Mouse (Mus musculus) urinary bladder, adult 2 months (tissue): ENCODE data around the gene Sept3. TPM values are rescaled to one million over a fixed set of nuclear protein-coding genes. Genes with fewer than 3 reads are reported as not detected.
"Not testable (repeated sequence)": the region's sequence is repeated elsewhere in the genome, so short reads cannot be mapped to it uniquely, and the experiment has no call there.

ENCODE experiments used
- DNase-seq: peaks from one replicate; pipeline ENCODE4 v3.0.0; 2022; ENCODE audit warnings: low spot score
- polyA plus RNA-seq: library from polyadenylated mRNA; depleted of rRNA; stranded (reverse); fragments of >200 nt; gene quantifications from 2 replicates; pipeline ENCODE4 v1.2.3, GENCODE M21; 2012; rRNA removed

Gene Sept3
- polyA plus RNA-seq = 1.0 and 1.2 TPM in 2 replicates

DNA sequence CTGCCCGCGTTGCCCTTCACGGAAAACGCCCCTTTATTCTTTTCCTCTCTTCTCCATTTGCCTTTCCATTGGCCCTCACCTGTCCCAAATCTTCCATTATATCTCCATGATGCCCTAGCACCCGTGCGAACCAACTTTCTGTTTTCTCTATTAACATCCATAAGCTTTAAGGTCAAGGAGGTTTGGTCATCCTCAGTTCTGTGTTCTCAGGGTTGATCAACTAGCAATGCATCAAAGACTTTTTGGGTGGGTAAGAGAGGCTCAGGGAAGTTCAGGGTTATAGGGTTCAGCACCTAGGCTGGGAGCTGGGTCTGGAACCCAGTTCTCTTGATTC is at the start of gene Sept3:
Gene Sept3, plus strand, starts transcription at position 301 of the 334 bp plus-strand sequence.
- DNase-seq = no peak

GRCm38 (mm10) chr15:82225769-82226168 is 48.9 kb upstream of the Sept3 start:
- no peak for DNase-seq

DNA sequence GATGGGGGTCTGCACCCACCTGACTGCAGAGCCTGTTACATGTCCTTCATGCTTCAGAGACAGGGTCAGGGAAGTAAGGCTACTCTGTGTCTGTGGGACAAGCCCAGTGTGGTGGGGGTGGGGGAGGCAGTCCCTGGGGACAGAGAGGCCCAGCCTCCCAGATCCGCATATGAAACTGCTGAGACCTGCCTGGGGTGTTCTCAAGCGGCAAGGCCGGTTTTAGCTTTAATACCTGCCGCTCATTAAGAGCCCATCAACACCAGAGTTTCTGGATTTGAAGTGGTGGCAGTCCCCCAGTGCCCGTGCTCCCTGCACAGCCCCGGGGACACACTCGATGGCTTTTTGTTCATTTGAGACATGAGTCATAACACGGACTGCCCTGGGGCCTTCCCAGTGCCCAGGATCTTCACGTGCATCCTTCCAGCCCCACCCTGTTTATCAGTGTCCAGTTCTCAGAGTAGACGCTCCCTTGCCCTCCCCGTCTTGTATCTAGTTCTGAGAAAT is 45.1 kb upstream of the Sept3 start:
- DNase-seq = no peak

- no peak for DNase-seq
Measured at GRCm38 (mm10) chr15:82230098-82230611, 44.5 kb upstream of the Sept3 start.

GRCm38 (mm10) chr15:82231100-82231499 is 43.6 kb upstream of the Sept3 start:
- DNase-seq = no peak

DNA sequence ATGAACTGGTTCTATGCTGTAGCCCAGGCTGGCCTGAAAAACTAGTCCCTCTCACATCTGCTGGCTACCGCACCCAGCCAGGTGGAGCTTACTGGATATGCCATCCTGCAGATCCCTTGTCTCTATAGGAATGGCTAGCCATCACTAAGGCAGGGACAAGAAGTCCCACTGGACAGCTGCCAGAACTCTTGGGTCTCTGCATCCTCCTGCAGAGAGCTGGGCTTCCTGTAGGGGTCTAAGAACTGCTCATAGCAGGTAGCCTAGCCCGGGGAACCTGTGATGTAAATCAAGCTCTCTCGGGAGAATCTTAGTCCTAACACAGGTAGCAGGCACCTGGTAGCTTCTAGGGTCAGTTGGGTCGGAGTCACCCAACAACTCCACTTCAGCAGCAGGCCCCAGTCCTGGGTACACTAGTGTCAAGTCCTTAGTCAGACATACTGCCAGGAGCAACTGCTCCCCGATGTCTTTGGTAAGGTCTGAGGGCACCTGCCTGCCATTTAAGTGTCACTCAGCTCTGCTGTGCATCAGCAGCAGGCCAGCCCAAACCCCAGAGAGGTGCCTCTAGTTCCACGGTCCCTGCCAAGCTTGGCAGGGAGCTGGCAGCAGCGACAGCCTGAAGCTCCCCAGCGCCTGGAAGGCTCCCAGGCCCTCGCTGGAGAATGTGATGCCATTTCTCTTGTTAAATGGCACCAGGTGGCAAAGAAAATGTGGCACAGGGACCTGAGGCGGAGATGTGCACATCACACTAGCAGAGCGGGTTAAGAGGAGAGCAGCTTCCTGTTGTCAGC is 42.9 kb upstream of the Sept3 start:
- DNase-seq = no peak

- no peak for DNase-seq
Measured at GRCm38 (mm10) chr15:82232651-82233050, 42.0 kb upstream of the Sept3 start.

DNA sequence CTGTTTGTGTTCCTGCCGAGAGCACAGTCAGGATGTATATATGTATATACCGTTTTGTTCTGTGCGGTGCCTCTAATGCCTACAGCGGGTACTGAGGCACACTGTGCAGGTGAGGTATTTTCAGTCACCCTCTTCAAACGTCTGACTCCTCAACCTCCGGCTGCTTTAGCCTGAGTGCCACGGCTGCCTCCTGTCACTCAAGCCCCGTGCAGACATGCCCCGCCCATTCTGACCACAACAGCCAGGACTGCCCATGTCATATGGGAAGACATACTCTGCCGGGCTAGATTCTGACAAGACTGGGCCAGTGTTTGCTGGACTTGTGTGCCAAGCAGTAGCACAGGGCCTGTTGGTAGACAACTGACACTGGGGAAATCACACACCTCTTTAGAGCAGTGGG is 39.0 kb upstream of the Sept3 start:
- no peak for DNase-seq

GRCm38 (mm10) chr15:82236565-82236964 is 38.1 kb upstream of the Sept3 start:
- peak; percentile 74 for DNase-seq

DNA sequence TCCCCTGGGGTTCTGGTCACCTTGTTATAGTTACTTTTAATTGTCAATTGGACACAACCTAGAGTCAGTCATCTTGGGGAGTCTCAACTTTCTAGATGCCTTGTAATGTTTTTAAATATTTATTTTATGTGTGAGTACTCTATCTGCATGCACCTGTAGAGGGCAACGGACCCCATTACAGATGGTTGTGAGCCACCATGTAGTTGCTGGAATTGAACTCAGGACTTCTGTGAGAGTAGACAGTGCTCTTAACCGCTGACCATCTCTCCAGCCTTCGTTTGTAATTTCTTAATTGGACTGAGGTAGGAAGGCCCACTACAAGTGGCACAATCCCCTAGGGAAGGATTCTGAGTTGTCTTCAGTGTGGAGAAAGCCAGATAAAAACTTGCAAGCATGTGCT is 31.4 kb upstream of the Sept3 start:
- DNase-seq = no peak

DNA sequence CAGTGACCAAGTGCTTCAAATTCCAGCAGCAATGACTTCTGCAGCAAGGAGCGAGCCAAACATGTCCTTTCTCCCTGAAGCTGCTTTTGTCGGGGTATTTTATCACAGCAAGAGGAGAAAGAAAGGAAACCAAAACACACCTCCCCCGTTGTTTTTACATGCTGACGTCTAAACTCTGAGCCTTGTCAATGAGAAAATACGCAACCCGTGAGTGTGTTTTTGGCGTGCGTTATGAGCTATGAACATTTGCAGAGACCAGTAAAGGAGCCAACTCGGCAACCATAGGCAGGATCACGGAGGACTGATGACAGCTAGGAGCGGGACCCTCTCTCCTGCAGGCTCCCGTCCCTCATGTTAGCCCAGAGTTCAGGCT is 31.0 kb upstream of the Sept3 start:
- DNase-seq = no peak

DNA sequence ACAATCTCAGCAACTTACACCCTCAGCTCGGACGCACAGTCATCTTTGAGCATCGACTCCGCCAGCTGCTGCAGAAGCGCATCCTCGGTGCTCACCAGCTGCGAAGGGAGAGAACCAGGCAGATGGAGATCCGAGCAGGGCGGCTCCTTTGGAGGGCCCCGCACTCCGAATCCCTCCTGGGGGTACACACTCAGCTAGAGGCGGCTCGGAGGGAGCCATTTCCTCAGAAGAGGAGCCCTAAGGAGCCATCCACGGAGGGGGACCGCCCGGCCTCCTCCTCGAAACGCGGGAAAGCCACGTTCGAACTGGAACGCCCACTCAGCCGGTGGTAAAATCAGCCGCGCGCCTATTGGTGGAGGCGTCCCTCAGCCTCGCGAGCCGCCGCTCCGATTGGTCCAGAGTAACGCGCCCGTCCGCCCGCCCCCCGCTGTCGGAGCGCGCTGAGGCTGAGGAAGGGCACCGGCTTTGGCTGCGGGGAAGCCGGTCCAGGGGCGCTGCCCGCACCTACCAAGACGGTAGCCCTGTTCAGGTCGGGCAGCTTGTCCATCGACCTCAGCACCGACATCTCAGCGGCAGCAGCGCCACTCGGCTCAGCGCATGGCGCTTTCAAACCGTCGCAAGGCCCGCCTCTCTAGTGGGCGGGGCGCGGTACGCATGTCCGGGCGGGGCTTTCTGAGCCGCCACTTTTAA is 30.4 kb upstream of the Sept3 start, which contains the start of gene Cenpm:
Gene Cenpm, minus strand, starts transcription at position 634 of the 690 bp plus-strand sequence.
- DNase-seq = peak; percentile 88

GRCm38 (mm10) chr15:82244805-82245161 is 29.9 kb upstream of the Sept3 start:
- not testable (repeated sequence) for DNase-seq

DNA sequence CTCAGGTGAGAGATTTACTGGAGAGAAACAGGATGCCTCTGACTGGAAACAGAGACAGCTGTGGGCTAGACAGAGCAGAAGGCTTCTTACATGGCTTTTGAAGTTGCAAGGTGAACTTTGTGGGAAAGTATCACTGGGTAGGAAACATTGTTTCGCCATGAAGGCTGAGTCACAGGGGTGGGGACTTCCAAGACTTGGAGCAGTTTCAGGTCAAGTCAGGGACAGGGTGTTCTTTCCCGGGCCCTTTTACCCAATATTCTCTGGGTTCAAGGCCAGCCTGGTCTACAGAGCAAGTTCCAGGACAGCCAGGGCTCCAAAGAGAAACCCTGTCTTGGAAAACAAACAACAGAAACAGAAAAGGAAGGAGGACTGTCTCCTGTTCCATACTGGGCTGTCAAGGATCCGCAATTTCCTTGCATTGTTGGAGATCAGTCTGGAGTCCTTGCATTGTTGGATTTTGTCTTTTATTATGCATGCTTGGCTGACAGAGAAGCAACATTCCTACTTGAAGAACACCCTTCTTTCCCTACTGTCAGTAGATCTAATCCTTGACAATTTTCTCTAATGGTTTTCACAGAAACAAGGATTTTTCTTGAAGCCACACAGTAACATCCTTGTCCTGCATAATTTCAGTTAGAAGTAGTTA is 27.4 kb upstream of the Sept3 start:
- DNase-seq = no peak

DNA sequence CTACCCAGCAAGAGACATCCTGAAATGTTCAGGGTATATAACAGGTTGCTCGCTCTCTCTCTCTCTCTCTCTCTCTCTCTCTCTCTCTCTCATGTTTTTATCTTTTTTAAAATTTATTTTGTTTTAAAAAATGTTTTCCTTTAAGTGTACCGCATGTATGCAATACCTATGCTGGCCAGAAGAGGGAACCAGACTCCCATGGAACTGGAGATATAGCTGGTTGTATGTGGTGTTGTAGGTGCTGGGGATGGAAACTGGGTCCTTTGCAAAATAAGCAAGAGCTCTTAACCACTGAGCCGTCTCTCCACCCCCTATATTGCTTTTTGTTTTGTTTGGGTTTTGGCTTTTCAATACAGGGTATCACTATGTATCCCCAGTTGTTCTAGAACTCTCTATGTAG is 23.1 kb upstream of the Sept3 start:
- DNase-seq = no peak

- DNase-seq = no peak
Measured at GRCm38 (mm10) chr15:82252097-82252496, 22.6 kb upstream of the Sept3 start, which contains the start of gene 1500009C09Rik. TSS of gene 1500009C09Rik (plus strand) at chr15:82252397.

GRCm38 (mm10) chr15:82255248-82255647 is 19.4 kb upstream of the Sept3 start:
- DNase-seq = no peak

GRCm38 (mm10) chr15:82255944-82256383 is 18.7 kb upstream of the Sept3 start:
- no peak for DNase-seq

GRCm38 (mm10) chr15:82259510-82259909 is 15.2 kb upstream of the Sept3 start:
- no peak for DNase-seq

DNA sequence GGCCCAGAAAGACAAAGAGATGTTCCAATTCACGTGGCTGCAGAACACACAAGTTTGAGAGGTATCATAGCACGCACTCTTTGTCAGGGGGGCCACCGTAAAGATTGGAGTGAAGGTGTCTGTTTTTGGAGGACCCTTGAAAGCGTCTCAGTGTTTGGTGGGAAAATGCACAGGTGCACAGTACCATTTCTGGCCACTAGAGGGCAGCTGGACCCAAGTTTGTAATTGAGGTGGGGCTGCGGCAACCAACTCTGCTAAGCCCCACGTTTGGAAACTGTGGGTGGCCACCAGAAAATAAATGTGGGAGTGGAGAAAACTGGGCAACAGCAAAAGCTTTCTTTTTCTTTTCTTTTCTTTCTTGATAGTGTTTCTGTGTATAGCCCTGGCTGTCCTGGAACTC is 8.3 kb upstream of the Sept3 start:
- peak; percentile 35 for DNase-seq

- DNase-seq = no peak
Measured at GRCm38 (mm10) chr15:82268185-82268584, 6.5 kb upstream of the Sept3 start.

GRCm38 (mm10) chr15:82268783-82269182 is 5.9 kb upstream of the Sept3 start:
- no peak for DNase-seq
